Mouse (Mus musculus): Measurements from ENCODE around the gene Arl4d.
"Not testable (repeated sequence)": the region's sequence is repeated elsewhere in the genome, so short reads cannot be mapped to it uniquely, and the experiment has no call there.

Arl4d gene

DNA sequence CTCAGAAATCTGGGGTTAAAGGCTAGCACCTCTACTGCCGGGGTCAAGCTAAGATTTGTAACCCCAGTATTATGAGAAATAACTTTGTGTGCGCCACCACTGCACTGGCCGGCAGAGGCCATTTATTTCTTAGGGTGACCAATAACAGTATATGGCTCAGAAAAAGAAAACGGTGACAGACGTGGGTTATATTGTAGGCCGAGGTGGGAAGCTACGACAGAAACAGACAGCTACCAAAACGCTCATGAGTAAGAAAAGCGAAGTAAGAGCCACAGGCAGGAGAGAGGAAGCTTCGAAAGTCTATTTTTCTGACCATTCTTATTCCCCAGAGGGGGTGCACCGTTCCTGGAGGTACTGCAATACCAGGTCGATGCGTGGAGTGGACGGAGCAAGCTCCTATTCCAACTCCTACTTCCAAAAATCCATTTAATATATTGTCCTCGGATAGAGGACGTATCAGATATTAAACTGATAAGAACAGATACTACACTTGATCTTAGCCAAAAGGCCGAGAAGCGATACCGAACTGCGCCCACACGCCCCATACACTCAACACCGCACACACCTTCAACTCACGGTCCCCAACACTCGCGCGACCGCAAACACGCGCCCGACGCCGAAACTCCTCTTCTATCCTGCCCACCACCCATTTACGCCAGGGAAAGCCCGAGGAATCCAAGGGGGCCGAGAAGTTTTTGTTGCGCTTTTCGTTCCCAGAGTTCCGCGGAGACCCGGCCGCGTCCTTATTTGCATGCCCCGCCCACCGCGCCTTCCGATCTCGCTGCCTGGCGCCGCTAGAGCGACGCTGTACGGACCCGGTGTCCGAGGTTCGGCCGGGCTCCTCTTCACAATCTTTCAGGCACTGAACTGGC is 19.7 kb upstream of the Arl4d start:
- in situ Hi-C loops (cut with MboI, MseI): not testable (repeated sequence)

DNA sequence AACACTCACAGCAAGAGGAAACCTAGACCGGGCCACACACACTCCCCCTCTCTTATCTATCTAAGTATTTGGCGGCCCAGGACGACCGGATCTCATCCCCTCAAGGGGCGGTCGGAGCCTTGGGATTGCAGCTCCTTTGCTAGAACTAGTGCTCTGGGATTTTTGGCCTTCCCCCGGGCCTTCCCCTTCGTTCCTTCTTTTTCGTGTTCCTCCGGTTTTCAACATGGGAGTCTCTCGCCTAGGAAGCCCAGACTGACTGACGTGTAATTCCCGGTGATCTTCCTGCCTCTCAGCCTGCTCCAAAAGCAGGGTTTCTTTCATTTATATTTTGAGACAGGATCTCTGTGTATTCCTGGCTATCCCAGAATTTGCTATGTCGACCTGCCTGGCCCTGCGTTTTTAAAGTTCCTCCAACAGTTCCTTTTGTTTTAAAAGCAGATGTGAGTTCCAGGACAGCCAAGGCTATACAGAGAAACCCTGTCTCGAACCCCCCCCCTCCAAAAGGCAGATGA is 19.0 kb upstream of the Arl4d start:
- in situ Hi-C loops (cut with MboI, MseI): not testable (repeated sequence)

DNA sequence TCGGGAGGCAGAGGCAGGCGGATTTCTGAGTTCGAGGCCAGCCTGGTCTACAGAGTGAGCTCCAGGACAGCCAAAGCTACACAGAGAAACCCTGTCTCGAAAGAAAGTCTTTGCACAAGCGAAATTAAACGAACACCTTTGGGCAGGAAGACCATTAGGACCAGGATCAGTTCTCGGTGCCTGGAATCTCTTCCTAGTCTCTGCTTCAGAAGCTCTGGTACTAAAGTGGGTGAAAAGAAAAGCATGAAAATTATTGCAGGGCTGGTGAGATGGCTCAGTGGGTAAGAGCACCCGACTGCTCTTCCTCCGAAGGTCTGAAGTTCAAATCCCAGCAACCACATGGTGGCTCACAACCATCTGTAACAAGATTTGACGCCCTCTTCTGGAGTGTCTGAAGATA is 18.2 kb upstream of the Arl4d start:
- in situ Hi-C loops (cut with MboI, MseI): not testable (repeated sequence)

DNA sequence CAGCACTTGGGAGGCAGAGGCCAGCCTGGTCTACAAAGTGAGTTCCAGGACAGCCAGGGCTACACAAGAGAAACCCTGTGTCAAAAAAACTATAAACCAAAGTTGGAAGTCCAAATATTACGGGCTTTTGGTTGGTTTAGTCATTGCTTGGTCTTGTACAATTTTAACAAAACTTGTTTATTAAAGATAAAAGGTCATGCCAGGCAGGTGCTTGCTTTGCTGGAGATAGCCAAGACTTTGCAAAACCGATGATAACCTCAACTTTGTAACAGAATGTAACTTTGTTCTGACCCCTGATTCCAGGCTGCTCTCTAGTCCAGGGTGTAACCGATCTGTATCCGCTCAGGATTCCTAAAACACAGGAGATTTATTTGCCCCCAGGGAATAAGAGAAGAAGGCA is 9.0 kb upstream of the Arl4d start:
- in situ Hi-C loops (cut with MboI, MseI): loop anchor here in 1 of 2 experiments (10.0 kb wide), 1 partner anchor 1228 kb away; the partner anchor contains the start of genes Ccdc103, Eftud2 and Fam187a

DNA sequence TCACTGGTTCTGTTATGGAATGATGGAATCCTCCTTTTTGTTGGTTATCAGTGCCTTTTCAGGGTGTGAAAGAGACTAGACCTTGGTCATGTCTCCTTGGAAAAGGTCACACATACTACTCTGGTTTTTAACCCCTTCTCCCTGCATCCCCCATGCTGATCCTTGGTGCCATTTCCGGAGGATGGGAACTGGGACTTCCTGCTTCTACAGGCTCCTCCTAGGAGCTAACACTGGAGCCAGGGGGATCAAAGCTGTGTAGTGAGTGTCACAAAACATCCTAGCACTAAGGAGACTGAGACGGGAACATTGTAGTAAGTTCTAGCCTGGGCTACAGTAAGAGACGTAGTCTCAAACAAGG is 7.8 kb upstream of the Arl4d start:
- in situ Hi-C loops (cut with MboI, MseI): loop anchor here in 1 of 2 experiments (10.0 kb wide), 1 partner anchor 1227 kb away; the partner anchor contains the start of genes Ccdc103, Eftud2 and Fam187a

DNA sequence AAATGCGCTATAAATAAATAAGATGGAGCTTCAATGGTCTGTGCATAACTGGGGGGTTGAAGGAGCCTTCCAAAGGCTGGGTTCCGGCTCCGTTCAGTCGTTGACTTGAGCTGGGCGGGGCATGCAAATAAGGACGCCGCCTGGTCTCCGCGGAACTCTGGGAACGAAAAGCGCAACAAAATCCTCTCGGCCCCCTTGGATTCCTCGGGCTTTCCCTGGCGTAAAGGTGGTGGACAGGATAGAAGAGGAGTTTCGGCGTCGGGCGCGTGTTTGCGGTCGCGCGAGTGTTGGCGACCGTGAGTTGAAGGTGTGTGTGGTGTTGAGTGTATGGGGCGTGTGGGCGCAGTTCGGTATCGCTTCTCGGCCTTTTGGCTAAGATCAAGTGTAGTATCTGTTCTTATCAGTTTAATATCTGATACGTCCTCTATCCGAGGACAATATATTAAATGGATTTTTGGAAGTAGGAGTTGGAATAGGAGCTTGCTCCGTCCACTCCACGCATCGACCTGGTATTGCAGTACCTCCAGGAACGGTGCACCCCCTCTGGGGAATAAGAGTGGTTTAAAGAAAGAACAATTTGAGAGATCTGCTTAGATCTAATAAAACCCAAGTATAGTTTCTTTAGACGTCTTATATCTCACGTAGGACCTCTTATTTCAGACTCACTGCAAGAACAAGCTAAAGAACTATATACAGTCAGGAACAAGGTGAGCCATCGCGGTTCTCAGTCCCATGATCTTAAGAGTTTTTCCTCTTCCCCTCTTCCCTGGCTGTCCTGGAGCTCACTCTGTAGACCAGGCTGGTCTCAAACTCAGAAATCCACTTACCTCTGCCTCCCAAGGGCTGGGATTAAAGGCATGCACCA is 7.2 kb upstream of the Arl4d start:
- in situ Hi-C loops (cut with MboI, MseI): loop anchor here in 1 of 2 experiments (10.0 kb wide), 1 partner anchor 1227 kb away; the partner anchor contains the start of genes Ccdc103, Eftud2 and Fam187a

DNA sequence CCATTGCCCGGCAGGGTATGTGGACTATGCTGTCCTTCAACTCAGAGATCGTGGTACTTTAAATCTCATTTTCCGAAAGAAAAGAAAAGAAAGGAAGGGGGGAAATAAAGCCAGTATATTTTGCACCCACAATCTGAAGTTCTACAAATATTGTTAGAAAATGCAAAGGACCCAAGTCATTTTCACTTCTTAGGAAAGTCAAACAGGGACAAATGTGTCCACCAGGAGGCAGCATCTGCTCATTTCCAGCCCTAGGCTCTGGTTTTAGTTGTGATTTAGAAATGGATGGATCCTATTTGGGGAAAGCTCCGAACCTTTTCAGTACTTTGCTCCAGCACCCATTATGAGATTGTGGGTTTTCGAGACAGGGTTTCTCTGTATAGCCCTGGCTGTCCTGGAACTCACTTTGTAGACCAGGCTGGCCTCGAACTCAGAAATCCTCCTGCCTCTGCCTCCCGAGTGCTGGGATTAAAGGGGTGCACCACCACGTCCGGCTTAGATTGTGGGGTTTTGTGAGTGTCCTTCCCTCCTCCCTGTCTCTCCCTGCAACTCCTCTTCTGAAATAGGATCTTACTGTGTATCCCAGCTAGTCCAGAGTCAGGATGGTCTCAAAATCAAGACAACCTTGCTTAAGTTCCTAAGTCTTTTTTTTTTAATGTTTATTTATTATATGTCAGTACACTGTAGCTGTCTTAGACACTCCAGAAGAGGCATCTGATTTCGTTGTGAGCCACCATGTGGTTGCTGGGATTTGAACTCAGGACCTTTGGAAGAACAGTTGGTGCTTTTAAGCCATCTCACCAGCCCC is 6.4 kb upstream of the Arl4d start:
- in situ Hi-C loops (cut with MboI, MseI): loop anchor here in 1 of 2 experiments (10.0 kb wide), 1 partner anchor 1226 kb away; the partner anchor contains the start of genes Ccdc103, Eftud2 and Fam187a

DNA sequence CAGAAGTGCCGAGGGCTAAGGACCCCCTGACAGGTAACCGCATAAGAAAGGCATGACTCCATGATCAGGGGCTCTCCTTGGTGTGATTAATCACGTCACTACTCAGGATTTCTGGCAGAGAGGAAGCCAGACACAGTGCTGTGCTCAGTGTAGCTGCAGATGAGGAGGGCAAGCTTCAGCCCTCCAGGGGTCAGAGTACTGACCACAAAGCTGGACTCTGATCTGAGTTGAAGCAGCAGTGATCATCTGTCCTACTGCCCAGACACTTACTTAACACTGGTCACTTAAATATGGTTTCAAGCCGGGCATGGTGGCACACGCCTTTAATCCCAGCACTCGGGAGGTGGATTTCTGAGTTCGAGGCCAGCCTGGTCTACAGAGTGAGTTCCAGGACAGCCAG is 4.2 kb upstream of the Arl4d start:
- in situ Hi-C loops (cut with MboI, MseI): loop anchor here in 1 of 2 experiments (5.0 kb wide), 1 partner anchor 66 kb away; no protein-coding TSS in a partner anchor

DNA sequence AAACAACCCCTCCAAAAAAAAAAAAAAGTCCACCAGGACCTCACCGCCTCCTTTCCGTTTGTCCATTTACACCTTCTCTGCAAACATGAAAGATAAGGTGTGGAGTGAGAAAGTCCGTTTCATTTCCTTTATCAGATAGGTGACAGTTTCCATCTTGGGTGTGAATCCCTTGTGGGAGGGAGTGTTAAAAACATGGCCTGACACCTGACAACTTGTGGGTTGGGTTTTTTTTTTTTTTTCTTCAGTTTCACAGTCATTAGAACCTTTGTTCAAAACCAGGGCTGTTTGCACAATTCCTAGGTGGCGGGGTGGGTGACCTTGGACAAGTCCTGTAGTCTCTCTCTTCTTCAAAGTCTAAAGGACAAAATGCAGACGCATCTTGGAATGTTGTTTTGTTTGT is 3.6 kb upstream of the Arl4d start:
- in situ Hi-C loops (cut with MboI, MseI): loop anchor here in 1 of 2 experiments (5.0 kb wide), 1 partner anchor 66 kb away; no protein-coding TSS in a partner anchor

DNA sequence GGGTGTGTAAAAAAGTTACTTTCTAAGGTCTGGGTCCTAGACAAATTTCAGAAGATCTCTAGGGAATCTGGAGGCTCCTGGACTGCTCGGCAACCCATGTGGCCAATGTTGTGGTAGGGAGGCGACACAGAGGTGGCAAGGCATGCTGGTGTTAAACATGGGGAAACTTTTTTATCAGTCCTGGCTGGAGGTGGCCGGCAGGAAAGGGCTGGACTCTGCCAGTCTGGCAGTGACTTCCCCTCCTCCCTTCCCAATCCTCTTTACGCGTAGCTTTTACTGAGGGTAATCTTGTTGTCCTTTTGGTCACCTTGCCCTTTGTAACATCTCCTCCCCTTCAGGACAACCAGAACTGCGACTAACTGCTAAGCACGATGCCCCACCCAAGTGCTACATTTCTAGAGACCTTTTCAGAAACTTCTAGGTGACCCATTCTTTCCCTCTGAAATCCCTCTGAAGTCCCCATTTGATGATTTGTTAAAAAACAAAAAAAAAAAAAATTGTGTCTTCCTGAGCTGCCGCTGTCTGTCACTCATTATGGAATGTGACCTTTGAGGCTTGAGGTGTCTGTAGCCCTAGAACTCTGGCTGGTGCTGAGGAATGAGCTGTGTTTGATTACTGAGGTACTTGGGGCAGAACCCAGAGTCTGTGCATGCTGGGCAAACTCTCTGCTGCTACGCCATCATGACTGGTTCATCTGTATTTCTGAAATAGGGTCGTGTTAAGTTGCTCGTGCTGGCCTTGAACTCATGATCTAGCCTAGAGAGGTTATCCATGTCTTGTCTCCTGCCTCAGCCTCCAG is 1.9 kb upstream of the Arl4d start:
- in situ Hi-C loops (cut with MboI, MseI): loop anchor here in 1 of 2 experiments (5.0 kb wide), 1 partner anchor 64 kb away; no protein-coding TSS in a partner anchor

DNA sequence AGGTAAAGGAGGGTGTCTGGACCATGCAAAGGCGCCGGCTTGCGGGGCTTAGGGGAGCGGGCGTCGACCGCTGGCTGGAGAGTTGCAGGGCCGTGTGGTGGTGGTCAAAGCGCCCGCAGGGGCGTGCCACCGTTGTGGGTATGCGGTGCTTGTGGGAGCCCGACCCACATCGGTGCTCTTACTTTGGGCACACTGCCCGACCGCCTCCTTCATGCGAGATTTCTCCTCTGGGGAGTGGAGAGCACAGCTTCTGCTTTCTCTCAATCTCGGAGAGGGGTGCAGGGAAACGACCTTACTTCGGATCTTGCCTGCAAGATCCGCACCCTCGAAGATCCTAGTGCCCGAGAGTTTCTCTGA is 273 bp downstream of the Arl4d start:
- in situ Hi-C loops (cut with MboI, MseI): loop anchor here in 1 of 2 experiments (5.0 kb wide), 1 partner anchor 67 kb away; the partner anchor contains the start of gene Dhx8

DNA sequence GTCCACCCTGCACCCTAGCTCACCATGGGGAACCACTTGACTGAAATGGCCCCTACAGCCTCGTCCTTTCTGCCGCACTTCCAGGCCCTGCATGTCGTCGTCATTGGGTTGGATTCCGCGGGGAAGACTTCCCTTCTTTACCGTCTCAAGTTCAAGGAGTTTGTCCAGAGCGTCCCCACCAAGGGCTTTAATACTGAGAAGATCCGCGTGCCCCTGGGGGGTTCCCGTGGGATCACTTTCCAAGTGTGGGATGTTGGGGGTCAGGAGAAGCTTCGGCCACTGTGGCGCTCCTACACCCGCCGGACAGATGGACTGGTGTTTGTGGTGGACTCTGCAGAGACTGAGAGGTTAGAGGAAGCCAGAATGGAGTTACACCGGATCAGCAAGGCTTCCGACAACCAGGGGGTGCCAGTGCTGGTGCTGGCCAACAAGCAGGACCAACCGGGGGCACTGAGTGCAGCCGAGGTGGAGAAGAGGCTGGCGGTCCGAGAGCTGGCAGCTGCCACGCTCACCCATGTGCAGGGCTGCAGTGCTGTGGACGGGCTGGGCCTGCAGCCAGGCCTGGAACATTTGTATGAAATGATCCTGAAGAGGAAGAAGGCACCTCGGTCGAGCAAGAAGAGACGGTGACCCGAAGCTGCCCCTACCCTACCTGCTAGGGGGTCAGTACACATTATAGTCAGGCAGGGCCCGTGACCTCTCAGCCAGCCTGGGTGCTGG is 1.4 kb downstream of the Arl4d start:
- in situ Hi-C loops (cut with MboI, MseI): loop anchor here in 1 of 2 experiments (5.0 kb wide), 1 partner anchor 66 kb away; the partner anchor contains the start of gene Dhx8

DNA sequence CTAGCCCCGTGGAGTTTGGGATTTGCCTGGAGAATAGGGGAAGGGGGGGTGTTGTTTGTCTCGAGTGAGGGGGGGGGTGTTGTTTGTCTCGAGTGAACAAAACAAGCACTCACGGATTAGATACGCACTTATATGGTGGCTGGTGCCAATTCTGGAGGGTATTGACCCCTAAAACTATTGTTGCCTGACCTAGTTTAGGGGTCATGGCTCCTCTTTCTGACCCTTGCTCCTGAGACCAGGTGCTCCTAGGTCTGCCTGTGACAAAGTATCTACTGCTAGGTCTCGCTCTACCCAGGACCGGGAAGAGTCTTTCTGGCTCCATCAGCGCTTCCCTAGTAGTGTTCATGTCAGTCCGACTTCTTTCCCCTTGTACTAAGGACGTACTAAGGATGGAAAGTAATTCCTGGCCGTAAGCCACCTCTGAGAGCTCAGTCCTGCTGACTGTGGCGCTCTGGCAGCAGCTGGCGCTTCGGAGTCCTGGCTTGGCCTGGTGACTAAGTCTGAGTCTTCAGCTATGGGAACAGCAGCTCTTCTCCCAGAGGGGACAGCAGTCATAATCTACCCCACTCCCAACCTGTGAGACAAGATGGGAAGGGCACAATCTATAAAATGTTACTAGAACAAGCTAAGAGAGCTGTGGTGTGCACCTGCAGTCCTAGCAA is 2.7 kb downstream of the Arl4d start:
- in situ Hi-C loops (cut with MboI, MseI): loop anchor here in 1 of 2 experiments (5.0 kb wide), 1 partner anchor 64 kb away; the partner anchor contains the start of gene Dhx8

DNA sequence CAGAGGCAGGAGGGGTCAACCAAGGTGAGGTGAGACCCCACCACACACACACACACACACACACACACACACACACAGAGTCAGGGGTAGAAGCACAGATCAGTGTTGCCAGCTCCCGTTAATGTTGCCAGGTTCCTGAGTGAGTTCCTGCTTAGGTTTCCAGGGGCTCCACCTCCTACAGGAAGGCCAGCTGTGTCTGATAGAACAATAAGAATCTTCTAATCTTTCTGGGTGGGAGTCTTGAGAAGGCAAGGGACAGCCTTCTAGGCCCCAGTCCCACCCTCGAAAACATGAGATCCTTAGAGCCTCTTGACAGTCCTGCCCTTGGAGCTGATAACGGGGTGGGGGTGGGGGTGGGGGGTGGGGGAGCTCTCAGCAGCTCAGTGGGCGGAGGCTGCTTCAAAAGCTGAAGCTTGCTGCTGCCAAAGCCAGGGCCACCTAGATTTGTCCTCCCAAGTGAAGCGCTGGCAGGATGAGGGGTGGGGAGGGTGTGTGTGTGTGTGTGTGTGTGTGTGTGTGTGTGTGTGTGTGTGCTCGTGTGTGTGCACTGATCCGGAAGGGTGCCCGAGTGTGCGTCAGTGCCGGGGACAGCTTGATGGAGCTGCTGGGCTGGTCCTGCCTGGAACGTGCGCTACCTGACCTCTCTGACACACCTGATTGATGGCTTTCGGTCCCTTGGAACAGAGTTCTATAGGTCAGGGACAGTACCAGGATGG is 3.4 kb downstream of the Arl4d start:
- in situ Hi-C loops (cut with MboI, MseI): loop anchor here in 1 of 2 experiments (5.0 kb wide), 1 partner anchor 64 kb away; the partner anchor contains the start of gene Dhx8

DNA sequence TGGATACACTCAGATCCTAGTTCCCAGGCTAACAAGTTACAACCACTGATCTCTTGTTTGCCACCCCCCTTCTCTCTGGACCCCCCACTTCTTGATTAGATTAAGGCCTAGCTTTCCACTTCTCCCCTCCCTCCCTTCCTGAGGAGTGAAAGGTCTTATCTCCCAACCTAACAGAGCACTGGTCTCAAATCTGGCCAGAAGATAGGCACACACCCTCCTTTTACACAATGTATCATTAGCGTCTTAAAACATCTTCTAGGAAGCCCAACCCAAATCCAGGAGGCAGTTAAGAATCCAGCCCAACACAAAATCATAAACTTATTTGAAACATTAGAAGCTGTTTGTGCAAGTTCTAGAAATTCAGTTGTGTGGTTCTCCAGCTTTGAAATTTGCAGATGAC is 5.0 kb downstream of the Arl4d start:
- in situ Hi-C loops (cut with MboI, MseI): no loop called here

DNA sequence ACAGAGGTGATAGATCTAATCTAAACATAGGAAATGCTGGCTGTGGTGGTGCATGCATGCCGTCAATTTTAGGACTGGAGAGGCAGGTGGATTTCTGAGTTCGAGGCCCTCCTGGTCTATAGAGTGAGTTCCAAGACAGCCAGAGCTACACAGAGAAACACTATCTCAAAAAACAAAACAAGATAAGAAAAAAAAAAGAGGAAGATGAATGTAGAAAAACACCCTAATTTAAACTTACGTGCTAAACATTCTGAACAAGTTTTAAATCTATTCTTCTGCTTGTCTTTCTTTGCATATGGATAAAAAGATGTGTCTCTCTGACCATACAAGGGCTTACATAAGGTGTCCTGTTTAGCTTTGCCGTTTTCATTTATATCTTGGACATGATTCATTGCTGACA is 5.9 kb downstream of the Arl4d start:
- in situ Hi-C loops (cut with MboI, MseI): no loop called here

DNA sequence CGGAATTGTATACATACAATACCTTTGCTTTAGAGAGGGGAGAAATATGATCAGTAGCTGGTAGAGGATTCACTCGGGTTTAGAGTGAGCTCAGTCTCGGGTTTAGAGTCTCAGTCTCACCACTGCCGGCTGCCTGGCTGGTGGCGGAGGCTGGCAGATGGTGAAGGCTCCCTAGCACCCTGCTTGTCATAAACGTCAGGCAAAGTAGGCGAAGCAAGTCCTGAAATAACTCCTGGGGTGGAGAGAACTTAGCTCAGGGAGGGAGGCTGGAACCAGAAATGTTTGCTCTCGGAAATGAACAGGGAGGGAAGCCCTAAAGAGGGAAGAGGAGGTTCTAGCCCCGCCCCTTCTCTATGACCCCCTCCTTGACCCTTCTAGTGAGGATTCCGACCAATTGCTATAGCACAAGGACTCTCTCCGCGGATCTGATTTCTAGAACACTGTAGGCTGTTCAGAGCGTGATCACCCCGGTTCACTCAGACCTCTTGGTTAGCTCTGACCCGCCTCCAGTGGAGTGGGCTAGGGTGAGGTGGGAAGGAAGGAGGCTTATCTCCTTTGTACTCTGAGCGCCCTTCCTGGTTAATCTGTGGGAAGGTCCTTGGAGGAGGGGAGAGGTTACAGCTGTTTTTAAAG is 7.8 kb downstream of the Arl4d start:
- in situ Hi-C loops (cut with MboI, MseI): no loop called here
